19 mouse cellular contexts compared by ENCODE assay signal in the genomic region with DNA sequence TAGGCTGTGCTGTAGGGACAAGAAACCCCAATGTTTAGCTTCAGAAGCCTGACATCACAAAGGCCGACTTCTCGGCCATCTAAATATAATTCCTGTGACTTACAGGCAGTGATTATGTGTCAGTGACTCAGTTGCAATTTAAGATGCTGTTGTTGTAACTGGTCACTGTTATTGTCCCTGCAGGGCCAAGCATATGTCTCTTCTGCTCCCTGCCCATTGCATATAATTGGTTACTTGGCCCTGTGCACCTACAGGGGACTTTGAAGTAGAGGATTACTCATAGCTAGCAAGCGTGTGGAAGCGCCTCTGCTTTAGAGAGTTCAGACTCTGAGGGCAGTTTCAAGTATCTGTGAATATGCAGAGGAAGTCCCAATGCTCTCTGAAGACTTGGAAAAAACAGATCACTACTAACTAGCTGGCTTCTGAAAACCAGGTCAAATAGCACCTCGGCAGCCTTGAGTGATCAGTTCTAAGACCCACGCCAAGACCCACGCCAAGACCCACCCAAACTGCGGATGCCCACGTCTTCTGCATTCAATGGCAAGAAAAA. TPM values are rescaled to one million over a fixed set of nuclear protein-coding genes. Genes with fewer than 3 reads are reported as not detected.
DNase-seq lines count a peak whose midpoint lies in the region; TF ChIP-seq lines count a peak whose summit lies in the region.
"Had no signal": no experiment of that assay in that cellular context is flagged by ENCODE, and none has a peak within 500 bp of the region (broad histone marks: within the 10 kb centered on the region; RNA-seq: fewer than 3 reads in every experiment).

No protein-coding gene starts in this region.

- no peak for TF ChIP-seq CTCF in gastrocnemius, adult 2 months (IDR thresholded peaks at IDR 0.05)
- TF ChIP-seq CTCF in liver, adult 2 months (IDR thresholded peaks at IDR 0.05; ENCODE audit: low read depth, low read length) = no peak
- TF ChIP-seq CTCF in small intestine, adult 2 months (IDR thresholded peaks at IDR 0.05; ENCODE audit: extremely low read depth, insufficient read length, insufficient replicate concordance, low read depth, low read length) = no peak

- no peak overlapping the region for H3K9ac ChIP-seq in liver, adult 2 months (ENCODE audit: low read depth, low read length)
- H3K9ac ChIP-seq: embryonic facial prominence, embryonic 13.5 days; forebrain, embryonic 13.5 days; forebrain, postnatal 0 days; hindbrain, embryonic 15.5 days had no signal

- 89% methylated on average over 9 of the region's 9 CpGs for WGBS in liver, adult 2 months
- 86% methylated on average over 9 of the region's 9 CpGs for WGBS in small intestine, adult 2 months

- no peak overlapping the region for H3K4me3 ChIP-seq in gastrocnemius, adult 2 months
- H3K4me3 ChIP-seq in liver, adult 2 months (ENCODE audit: insufficient read depth, low read depth, low read length) = no peak overlapping the region
- H3K4me3 ChIP-seq in small intestine, adult 2 months (ENCODE audit: low read depth, low read length) = no peak overlapping the region
- H3K4me3 ChIP-seq: embryonic facial prominence, embryonic 13.5 days; forebrain, embryonic 13.5 days; heart, embryonic 10.5 days; hindbrain, embryonic 15.5 days had no signal

- H3K36me3 ChIP-seq in liver, adult 2 months (ENCODE audit: control insufficient read depth, insufficient read depth, low read length) = no peaks in the 10 kb centered on the region
- peaks cover 4% of the 10 kb centered on the region for H3K36me3 ChIP-seq in small intestine, adult 2 months (ENCODE audit: control insufficient read depth, insufficient read depth, low read length)
- H3K36me3 ChIP-seq: G1E; heart, embryonic 10.5 days; hindbrain, embryonic 15.5 days had no signal

- H3K27me3 ChIP-seq in liver, adult 2 months (ENCODE audit: control insufficient read depth, insufficient read depth, low read length) = no peaks in the 10 kb centered on the region
- H3K27me3 ChIP-seq in small intestine, adult 2 months (ENCODE audit: control insufficient read depth, insufficient read depth, low read length) = no peaks in the 10 kb centered on the region
- H3K27me3 ChIP-seq: embryonic facial prominence, embryonic 13.5 days; forebrain, embryonic 13.5 days; hindbrain, embryonic 15.5 days had no signal

- no peak for TF ChIP-seq POLR2A in liver, adult 2 months (IDR thresholded peaks at IDR 0.05; ENCODE audit: extremely low read depth, insufficient read depth, low read length)
- TF ChIP-seq POLR2A in small intestine, adult 2 months (IDR thresholded peaks at IDR 0.05; ENCODE audit: low read depth, low read length) = no peak

- peak overlapping the region; percentile 82 for H3K27ac ChIP-seq in gastrocnemius, adult 2 months
- peak overlapping the region; percentile 4; the same call in 1 of the 2 replicates for H3K27ac ChIP-seq in liver, adult 2 months (replicated peaks; ENCODE audit: insufficient read depth, low read depth, low read length)
- peak overlapping the region; percentile 4 for H3K27ac ChIP-seq in small intestine, adult 2 months (ENCODE audit: insufficient read depth, low read depth, low read length)
- H3K27ac ChIP-seq: embryonic facial prominence, embryonic 13.5 days; forebrain, embryonic 13.5 days; heart, embryonic 10.5 days; hindbrain, embryonic 15.5 days had no signal

- no peaks in the 10 kb centered on the region for H3K79me2 ChIP-seq in liver, adult 2 months (ENCODE audit: control insufficient read depth, insufficient read depth, low read length)

- 0 out of 2 replicates have a peak, but pooled peaks cover 3% of the 10 kb centered on the region for H3K4me1 ChIP-seq in liver, adult 2 months (ENCODE audit: control insufficient read depth, insufficient read depth, low read length)
- H3K4me1 ChIP-seq in small intestine, adult 2 months (ENCODE audit: control insufficient read depth, insufficient read depth, insufficient read length, low read length) = peaks cover 14% of the 10 kb centered on the region; the same call in 1 of the 2 replicates
- H3K4me1 ChIP-seq: embryonic facial prominence, embryonic 13.5 days; forebrain, embryonic 13.5 days; hindbrain, embryonic 15.5 days had no signal

- intact Hi-C loops in gastrocnemius, adult 2 months (cut with DNase I) = no loop called here

- no peak for DNase-seq in gastrocnemius, adult 2 months
- no peak for DNase-seq in gastrocnemius, postnatal 10 days
- no peak for DNase-seq in liver, adult 2 months (ENCODE audit: extremely low read depth, low read depth, low spot score)
- DNase-seq in liver (no peak), MN1 (ENCODE audit: low spot score) (peak; percentile 28)
- no peak for DNase-seq in urinary bladder, adult 2 months (ENCODE audit: low spot score)
- DNase-seq in neural tube, embryonic 10.5 days (ENCODE audit: extremely low spot score, low spot score) = no peak
- DNase-seq: adrenal gland, postnatal 10 days; cerebellum, adult 18-20 months; cerebellum, adult 9-11 months; cerebellum, postnatal 36 days; forebrain, postnatal 0 days; gastrocnemius, postnatal 36 days had no signal

RNA-seq across cellular contexts. Expression of a gene that starts 11.5 kb away (rescaled TPM):
- 1 to 10 TPM; 6.3 to 9.9 TPM for total RNA-seq in gastrocnemius, adult 2 months (2021)
- 10 to 100 TPM; 21.3 to 29.2 TPM for total RNA-seq in gastrocnemius, postnatal 10 days (2021)
- 3.5 and 4.2 TPM in 2 replicates for total RNA-seq in liver, adult 2 months (2014; rRNA removed)
- polyA plus RNA-seq in liver, adult 2 months (2012; rRNA removed) = 0.98 and 1.6 TPM in 2 replicates
- 12.4 and 31.6 TPM in 2 replicates for polyA plus RNA-seq in small intestine, adult 2 months (2012; rRNA removed)
- polyA plus RNA-seq in urinary bladder, adult 2 months (2012; rRNA removed) = 16.6 and 19.9 TPM in 2 replicates
- polyA plus RNA-seq: G1E had no signal

RNA-seq across cellular contexts. Expression of a gene that starts 32.2 kb away (rescaled TPM):
- under 1 TPM; 0.41 to 0.61 TPM for total RNA-seq in gastrocnemius, adult 2 months (2021)
- 1 to 10 TPM; 1.4 to 2.2 TPM for total RNA-seq in gastrocnemius, postnatal 10 days (2021)
- not detected in 2 replicates for total RNA-seq in liver, adult 2 months (2014; rRNA removed)
- not detected in 2 replicates for polyA plus RNA-seq in liver, adult 2 months (2012; rRNA removed)
- 1.7 and 2.9 TPM in 2 replicates for polyA plus RNA-seq in small intestine, adult 2 months (2012; rRNA removed)
- polyA plus RNA-seq in urinary bladder, adult 2 months (2012; rRNA removed) = 2.3 and 2.8 TPM in 2 replicates
- total RNA-seq: G1E had no signal
- polyA plus RNA-seq: G1E had no signal

RNA-seq across cellular contexts. Expression of a gene that starts 52.9 kb away (rescaled TPM):
- 10 to 100 TPM; 46.0 to 75.6 TPM for total RNA-seq in gastrocnemius, adult 2 months (2021)
- 10 to 100 TPM; 61.9 to 80.5 TPM for total RNA-seq in gastrocnemius, postnatal 10 days (2021)
- 40.1 and 51.7 TPM in 2 replicates for total RNA-seq in liver, adult 2 months (2014; rRNA removed)
- polyA plus RNA-seq in liver, adult 2 months (2012; rRNA removed) = 37.4 and 41.5 TPM in 2 replicates
- 26.8 and 45.1 TPM in 2 replicates for polyA plus RNA-seq in small intestine, adult 2 months (2012; rRNA removed)
- polyA plus RNA-seq in urinary bladder, adult 2 months (2012; rRNA removed) = 64.4 and 72.4 TPM in 2 replicates

Comparison
In these comparisons a context has a peak if more than half of its experiments do, and no peak if none do; other contexts are left out.
1. H3K27ac ChIP-seq: peak in every context shown above with its lines; median percentile 82 in gastrocnemius, adult 2 months; 4 in liver, adult 2 months; 4 in small intestine, adult 2 months.